Mouse (Mus musculus) intestine, postnatal 0 days (tissue): ENCODE measurements around the gene Slc22a17. TPM values are rescaled to one million over a fixed set of nuclear protein-coding genes. Genes with fewer than 3 reads are reported as not detected.
"Not testable (repeated sequence)": the region's sequence is repeated elsewhere in the genome, so short reads cannot be mapped to it uniquely, and the experiment has no call there.

Experiments used
- ATAC-seq: fragments of 200-750 bp; cut with Nextera tagmentation; 2 replicates; pipeline ENCODE4 v1.8.0; 2017; ENCODE audit warnings: mild to moderate bottlenecking, moderate TSS enrichment, moderate library complexity
- H3K27ac ChIP-seq: fragments of 300-500 bp; sonication (generic); 2 replicates; pipeline ENCODE4 v1.5.1; 2014; ENCODE audit warnings: mild to moderate bottlenecking, low read depth, low read length, moderate library complexity
- H3K27me3 ChIP-seq: fragments of 300-500 bp; sonication (generic); replicated peaks from 2 replicates; pipeline ENCODE4 v1.6.1; 2014; ENCODE audit warnings: low read length, mixed read lengths; ENCODE audit not compliant: control insufficient read depth, insufficient read depth
- H3K36me3 ChIP-seq: fragments of 300-500 bp; sonication (generic); 2 replicates; pipeline ENCODE4 v1.6.1; 2014; ENCODE audit warnings: mild to moderate bottlenecking, moderate library complexity; ENCODE audit not compliant: control insufficient read depth, insufficient read depth
- H3K4me1 ChIP-seq: fragments of 300-500 bp; sonication (generic); replicated peaks from 2 replicates; pipeline ENCODE4 v1.6.1; 2014; ENCODE audit warnings: antibody characterized with exemption, low read length, mixed read lengths; ENCODE audit not compliant: control insufficient read depth, insufficient read depth
- H3K4me2 ChIP-seq: fragments of 300-500 bp; sonication (generic); replicated peaks from 2 replicates; pipeline ENCODE4 v1.6.1; 2014; ENCODE audit warnings: low read depth, mild to moderate bottlenecking, moderate library complexity
- H3K4me3 ChIP-seq: fragments of 300-500 bp; sonication (generic); 2 replicates; pipeline ENCODE4 v1.5.1; 2014; ENCODE audit warnings: low read depth, low read length
- H3K9ac ChIP-seq: fragments of 300-500 bp; sonication (generic); 2 replicates; pipeline ENCODE4 v1.6.1; 2014; ENCODE audit warnings: mild to moderate bottlenecking, low read depth, low read length
- H3K9me3 ChIP-seq: fragments of 300-500 bp; sonication (generic); 2 replicates; pipeline ENCODE4 v1.6.1; 2016; ENCODE audit warnings: mixed run types; ENCODE audit not compliant: control insufficient read depth
- CTCF ChIP-seq: sonication (generic); IDR thresholded peaks from 2 replicates; pipeline ENCODE4 v1.5.1; 2016; ENCODE audit warnings: low read depth, mild to moderate bottlenecking, control low read depth, antibody characterized with exemption, moderate library complexity
- WGBS: fragments of 180-500 bp; shearing (Covaris S2); extraction: QIAGEN DNeasy Blood & Tissue Kit; methylation state at CpG from one replicate; pipeline ENCODE4 v1.1.7; 2014; 5-methylcytosine and 5-hydroxymethylcytosine counted together
- polyA plus RNA-seq: library from polyadenylated mRNA; unstranded; fragments of >200 nt; fragmentation: Nextera tagmentation; extraction: Ambion mirVana; gene quantifications from 2 replicates; pipeline ENCODE4 v1.2.1, GENCODE M21; 2015

Slc22a17 gene
- polyA plus RNA-seq = 12.5 and 12.9 TPM in 2 replicates

DNA sequence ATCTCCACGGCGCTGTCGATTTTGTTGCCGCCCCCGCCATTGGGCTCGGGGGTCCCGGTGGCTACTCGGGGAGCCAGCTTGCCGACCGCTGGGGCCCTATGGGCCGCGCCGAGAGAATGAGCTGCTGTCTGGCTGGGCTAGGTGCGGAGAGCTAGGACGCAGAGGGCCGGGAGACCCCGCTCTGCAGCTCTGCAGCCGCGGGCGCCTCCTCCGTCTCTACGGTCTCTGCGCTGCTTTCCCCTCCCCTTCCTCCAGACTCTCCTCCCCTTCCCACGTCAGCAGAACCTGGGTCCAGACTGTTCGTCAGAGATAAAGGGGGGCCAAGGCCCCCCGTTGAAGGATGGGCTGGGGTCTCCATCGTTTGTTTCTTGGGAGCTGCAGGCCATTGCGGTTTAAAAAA lies at the start of gene Slc22a17:
Slc22a17 (minus strand) TSS at position 247 of the 400 bp plus-strand sequence.
- TF ChIP-seq CTCF = 0 out of 2 replicates have a peak, but pooled peaks have one; percentile 6
- no peak within 1 kb of the TSS for H3K27ac ChIP-seq
- no peaks in the 10 kb centered on the region for H3K9me3 ChIP-seq
- under 1% methylated on average over 26 of the region's 28 CpGs for WGBS
- H3K9ac ChIP-seq = peak within 1 kb of the TSS; percentile 66
- peak within 1 kb of the TSS; percentile 98 for H3K4me2 ChIP-seq
- no peaks in the 10 kb centered on the region; the same call in 1 of the 2 replicates for H3K27me3 ChIP-seq
- peak; percentile 59 for ATAC-seq
- peak within 1 kb of the TSS; percentile 75 for H3K4me3 ChIP-seq
- no peaks in the 10 kb centered on the region for H3K4me1 ChIP-seq
- no peaks in the 10 kb centered on the region for H3K36me3 ChIP-seq

DNA sequence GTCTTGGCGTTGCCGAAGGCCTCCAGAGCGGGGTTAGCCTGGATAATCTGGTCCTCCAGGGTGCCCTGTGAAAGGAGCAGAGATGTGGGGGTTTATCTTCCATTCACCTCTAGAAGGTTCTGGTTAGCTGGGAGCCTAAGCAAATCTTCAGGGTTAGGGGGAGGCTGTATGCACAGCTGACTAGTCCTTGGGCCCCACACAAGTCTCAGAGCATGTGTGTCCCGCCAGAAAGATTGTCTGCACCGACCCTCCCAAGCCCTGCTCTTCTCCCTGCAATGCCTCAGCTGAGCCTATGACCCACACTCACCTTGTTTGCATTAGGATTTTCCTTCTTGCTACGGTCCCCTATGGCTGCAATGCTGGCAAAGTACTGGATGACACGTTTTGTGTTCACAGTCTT lies 49.8 kb upstream of the Slc22a17 start:
- Histone ChIP-seq H3K27ac (no peak overlapping the region), H3K36me3 (no peaks in the 10 kb centered on the region), H3K27me3 (no peaks in the 10 kb centered on the region), H3K4me1 (no peaks in the 10 kb centered on the region), H3K9me3 (no peaks in the 10 kb centered on the region), H3K4me3 (no peak overlapping the region), H3K4me2 (no peak overlapping the region), H3K9ac (no peak overlapping the region)
- no peak for TF ChIP-seq CTCF
- 59% methylated on average over 7 of the region's 7 CpGs for WGBS
- ATAC-seq = no peak

DNA sequence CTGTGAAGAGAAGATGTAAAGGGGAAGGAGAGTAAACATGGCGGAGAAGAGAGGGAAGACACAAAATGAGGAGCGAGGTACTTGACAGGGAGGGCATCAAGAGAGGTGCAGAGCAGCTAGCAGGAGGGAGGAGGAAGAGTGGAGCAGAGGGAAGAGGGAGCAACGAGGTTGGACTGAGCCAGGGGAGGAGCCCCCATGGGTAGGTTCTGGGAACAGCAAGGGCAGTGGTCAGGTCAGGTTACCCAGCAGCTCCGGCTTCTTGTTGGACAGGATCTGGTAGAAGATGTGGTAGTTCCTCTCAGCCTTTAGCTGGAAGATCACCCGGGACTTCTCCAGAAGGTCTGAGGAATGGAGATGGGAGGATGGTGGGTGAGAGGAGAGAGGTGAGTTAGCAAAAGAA lies 48.6 kb upstream of the Slc22a17 start:
- no peak for ATAC-seq
- no peak for TF ChIP-seq CTCF
- Histone ChIP-seq H3K27me3 (no peaks in the 10 kb centered on the region), H3K36me3 (no peaks in the 10 kb centered on the region), H3K4me3 (no peak overlapping the region), H3K9me3 (no peaks in the 10 kb centered on the region), H3K4me2 (no peak overlapping the region), H3K9ac (no peak overlapping the region), H3K27ac (no peak overlapping the region), H3K4me1 (no peaks in the 10 kb centered on the region)
- 74% methylated on average over 5 of the region's 5 CpGs for WGBS

DNA sequence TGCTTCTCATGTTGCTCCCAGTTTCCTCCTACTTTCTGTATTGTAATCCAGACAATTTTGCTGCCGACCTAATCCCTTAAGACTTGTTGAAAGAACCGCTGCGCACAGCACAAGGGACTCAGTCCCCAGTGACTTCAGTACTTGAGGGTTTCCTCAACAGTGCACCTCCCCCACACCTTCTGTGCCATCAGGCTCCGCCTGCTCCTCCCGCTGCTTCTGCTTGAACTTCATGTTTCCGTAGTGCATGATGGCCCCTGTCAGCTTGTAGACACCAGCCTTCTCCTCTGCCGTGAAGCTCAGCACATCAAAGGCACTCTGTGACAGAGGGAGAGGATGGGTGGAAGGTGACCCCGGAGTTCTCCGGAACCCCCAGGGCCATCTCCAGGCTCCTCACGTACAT lies 47.8 kb upstream of the Slc22a17 start:
- no peak for TF ChIP-seq CTCF
- Histone ChIP-seq H3K9ac (no peak overlapping the region), H3K36me3 (no peaks in the 10 kb centered on the region), H3K27me3 (no peaks in the 10 kb centered on the region), H3K4me1 (no peaks in the 10 kb centered on the region), H3K4me3 (no peak overlapping the region), H3K4me2 (no peak overlapping the region), H3K9me3 (no peaks in the 10 kb centered on the region), H3K27ac (no peak overlapping the region)
- no peak for ATAC-seq
- 66% methylated on average over 10 of the region's 10 CpGs for WGBS

DNA sequence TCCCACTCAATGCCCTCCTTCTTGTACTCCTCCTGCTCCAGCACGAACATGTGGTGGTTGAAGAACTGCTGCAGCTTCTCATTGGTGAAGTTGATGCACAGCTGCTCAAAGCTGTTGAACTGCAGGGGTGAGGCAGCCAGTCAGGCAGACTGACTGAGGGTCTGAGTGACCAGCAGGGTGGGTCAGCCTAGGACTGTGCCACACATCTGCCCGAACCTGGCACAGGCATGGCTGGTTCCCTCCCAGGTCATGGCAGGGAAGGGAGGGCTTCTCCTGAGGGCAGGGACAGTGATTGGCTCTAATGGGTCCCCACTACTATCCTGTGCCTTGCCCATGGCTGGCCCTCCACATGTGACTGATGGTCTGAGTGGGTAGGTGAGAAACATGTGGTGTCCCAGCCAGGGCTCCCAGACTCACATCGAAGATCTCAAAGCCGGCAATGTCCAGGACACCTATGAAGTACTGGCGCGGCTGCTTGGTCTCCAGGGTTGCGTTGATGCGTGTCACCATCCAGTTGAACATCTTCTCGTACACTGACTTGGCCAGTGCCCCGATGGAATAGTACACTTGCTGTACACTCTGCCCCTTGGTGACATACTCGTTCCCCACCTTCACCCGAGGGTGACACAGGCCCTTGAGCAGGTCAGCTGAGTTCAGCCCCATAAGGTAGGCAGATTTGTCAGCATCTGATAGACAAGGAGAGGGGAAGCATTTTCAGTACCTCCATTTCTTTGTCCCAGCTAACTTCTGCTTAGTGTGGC lies 47.1 kb upstream of the Slc22a17 start:
- not testable (repeated sequence) for H3K4me2 ChIP-seq, ATAC-seq, H3K9me3 ChIP-seq, H3K27me3 ChIP-seq, H3K36me3 ChIP-seq, H3K27ac ChIP-seq, H3K4me1 ChIP-seq, H3K4me3 ChIP-seq, H3K9ac ChIP-seq
- WGBS = 94% methylated on average over 12 of the region's 12 CpGs

DNA sequence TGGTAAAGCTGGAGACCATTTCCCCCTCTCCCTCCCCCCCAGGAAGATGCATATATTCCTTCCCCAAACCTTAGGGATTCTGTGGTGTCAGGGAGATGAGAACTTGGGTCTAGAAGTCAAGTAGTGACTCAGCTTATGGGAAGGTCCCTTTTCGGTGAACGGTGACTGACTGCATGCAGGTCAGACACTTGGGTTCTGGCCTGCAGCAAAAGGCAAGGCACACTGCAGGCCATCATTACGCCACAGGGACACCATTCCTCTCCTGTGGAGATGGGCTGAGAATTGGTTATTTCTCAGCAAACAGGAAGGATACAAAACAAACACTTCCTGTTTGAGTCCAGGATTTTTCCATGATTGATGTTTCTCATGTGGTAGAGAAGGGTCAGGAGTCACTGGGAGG lies 46.3 kb upstream of the Slc22a17 start:
- Histone ChIP-seq H3K27ac (no peak overlapping the region), H3K27me3 (no peaks in the 10 kb centered on the region), H3K4me2 (no peak overlapping the region), H3K4me1 (no peaks in the 10 kb centered on the region), H3K4me3 (no peak overlapping the region), H3K9me3 (no peaks in the 10 kb centered on the region), H3K36me3 (no peaks in the 10 kb centered on the region), H3K9ac (no peak overlapping the region)
- no peak for TF ChIP-seq CTCF
- no peak for ATAC-seq
- 82% methylated on average over 3 of the region's 3 CpGs for WGBS
